9 mouse cellular contexts compared by ENCODE assay signal in the genomic region with DNA sequence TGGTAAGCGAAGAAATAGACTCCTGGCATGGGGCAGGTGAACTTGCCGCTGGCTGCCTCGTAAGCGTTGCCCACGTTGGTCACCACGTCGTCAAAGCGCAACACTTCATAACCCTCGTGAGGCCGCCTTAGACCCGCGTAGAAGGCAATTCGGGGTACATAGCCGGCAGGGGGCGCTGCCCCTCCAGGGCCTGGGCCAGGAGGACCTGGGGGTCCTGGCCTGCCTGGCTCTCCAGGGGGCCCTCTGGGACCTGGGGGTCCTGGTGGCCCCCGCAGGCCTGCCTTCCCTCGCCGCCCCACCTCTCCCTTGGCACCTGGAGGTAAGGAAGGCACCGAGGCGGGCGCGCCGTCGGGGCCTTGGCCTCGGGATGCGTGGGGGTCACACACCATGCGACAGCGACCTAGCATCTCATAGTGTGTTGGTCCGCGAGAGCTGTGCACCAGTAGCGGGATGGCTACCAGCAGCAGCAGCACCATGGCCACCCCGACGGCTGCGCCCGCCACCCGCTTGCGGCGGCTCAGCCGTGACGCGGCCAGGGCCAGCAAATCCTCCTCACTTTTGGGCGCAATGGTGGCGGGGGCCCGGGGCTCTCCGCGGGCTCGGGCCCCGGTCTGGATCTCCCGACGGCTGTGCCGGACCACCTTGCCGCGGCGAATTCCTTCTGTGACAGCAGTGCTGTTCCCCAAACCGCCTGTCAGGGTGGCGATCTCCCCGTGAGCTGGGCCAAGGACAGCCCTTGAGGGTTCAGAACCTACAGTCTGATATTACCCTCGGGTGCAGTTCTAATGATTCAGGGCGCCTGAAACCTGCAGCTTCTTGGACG. TPM values are rescaled to one million over a fixed set of nuclear protein-coding genes. Genes with fewer than 3 reads are reported as not detected.
A peak's percentile ranks its signal among the peaks of the same experiment; 100 is the strongest.
DNase-seq lines count a peak whose midpoint lies in the region; ATAC-seq lines count a peak whose summit lies in the region.
"Had no signal": no experiment of that assay in that cellular context is flagged by ENCODE, and none has a peak within 500 bp of the region (broad histone marks: within the 10 kb centered on the region; RNA-seq: fewer than 3 reads in every experiment).

C1ql4 (minus strand) TSS at position 565 of the 823 bp plus-strand sequence.

- peaks cover 94% of the 10 kb centered on the region for H3K27me3 ChIP-seq in liver, embryonic 15.5 days
- H3K27me3 ChIP-seq in stomach, embryonic 14.5 days (ENCODE audit: control insufficient read depth, insufficient read depth, low read length), result peaks cover 58% of the 10 kb centered on the region

- peaks cover 11% of the 10 kb centered on the region for H3K36me3 ChIP-seq in liver, embryonic 15.5 days (replicated peaks)
- H3K36me3 ChIP-seq in stomach, embryonic 14.5 days (ENCODE audit: control insufficient read depth, insufficient read depth, low read length), result peaks cover 6% of the 10 kb centered on the region

- peak within 1 kb of the TSS; percentile 21 for H3K4me3 ChIP-seq in liver, embryonic 15.5 days (replicated peaks)
- H3K4me3 ChIP-seq in stomach, embryonic 14.5 days (ENCODE audit: low read depth, low read length), result peak within 1 kb of the TSS; percentile 17

- H3K4me2 ChIP-seq in liver, embryonic 15.5 days, result peak within 1 kb of the TSS; percentile 52
- peak within 1 kb of the TSS; percentile 32 for H3K4me2 ChIP-seq in stomach, embryonic 14.5 days (replicated peaks; ENCODE audit: low read depth, low read length)

- no peaks in the 10 kb centered on the region for H3K9me3 ChIP-seq in liver, embryonic 15.5 days (replicated peaks)
- H3K9me3 ChIP-seq in stomach, embryonic 14.5 days (ENCODE audit: control insufficient read depth, low read depth, low read length), result no peaks in the 10 kb centered on the region

- H3K4me1 ChIP-seq in liver, embryonic 15.5 days (replicated peaks), result peaks cover 41% of the 10 kb centered on the region
- H3K4me1 ChIP-seq in stomach, embryonic 14.5 days (ENCODE audit: control insufficient read depth, insufficient read depth, low read length), result peaks cover 8% of the 10 kb centered on the region

- no peak within 1 kb of the TSS for H3K27ac ChIP-seq in liver, embryonic 15.5 days (replicated peaks)
- no peak within 1 kb of the TSS for H3K27ac ChIP-seq in stomach, embryonic 14.5 days (ENCODE audit: low read length)

- ATAC-seq in liver, embryonic 15.5 days (ENCODE audit: insufficient read depth), result no peak
- ATAC-seq in stomach, embryonic 14.5 days (ENCODE audit: insufficient number of reproducible peaks, insufficient read depth, low FRiP score, low read depth), result no peak
- no peak for ATAC-seq in cerebellum, adult (ENCODE audit: insufficient number of reproducible peaks, low FRiP score, low TSS enrichment)

- no peak within 1 kb of the TSS for H3K9ac ChIP-seq in liver, embryonic 15.5 days
- no peak within 1 kb of the TSS for H3K9ac ChIP-seq in stomach, embryonic 14.5 days (replicated peaks; ENCODE audit: low read depth, low read length)

- WGBS in liver, embryonic 15.5 days (ENCODE audit: insufficient replicate concordance), result 12% methylated on average over 60 of the region's 60 CpGs
- 8% methylated on average over 60 of the region's 60 CpGs for WGBS in stomach, embryonic 14.5 days

- peak; percentile 60 for DNase-seq in gastrocnemius, postnatal 10 days
- no peak for DNase-seq in gastrocnemius, postnatal 25 days
- peak; percentile 74 for DNase-seq in R1 (ENCODE audit: low read depth, low spot score)
- DNase-seq in heart, postnatal 4 days, result peak; percentile 63
- no peak for DNase-seq in layer of hippocampus, postnatal 36 days

RNA-seq across cellular contexts. Expression of gene C1ql4, which starts in this region (rescaled TPM):
- not detected for total RNA-seq in gastrocnemius, postnatal 10 days (2021)
- not detected for total RNA-seq in gastrocnemius, postnatal 25 days (2021)
- under 1 TPM in 1 of 2 experiments, not detected in 1; 0.19 TPM for total RNA-seq in heart, postnatal 4 days (2021)
- polyA plus RNA-seq in liver, embryonic 15.5 days (2015; fragmentation: Nextera tagmentation; extraction: Ambion mirVana), result not detected in 2 replicates
- 0.22 TPM in 1 of 2 replicates, not detected in the other for polyA plus RNA-seq in stomach, embryonic 14.5 days (2014; fragmentation: Nextera tagmentation; extraction: Ambion mirVana)
- under 1 TPM in 1 of 2 experiments, not detected in 1; 0.30 TPM for total RNA-seq in layer of hippocampus, postnatal 36 days (2021)
- total RNA-seq: heart, postnatal 10 days had no signal

Comparison
In these comparisons a context has a peak if more than half of its experiments do, and no peak if none do; other contexts are left out.
1. Peak in DNase-seq in gastrocnemius, postnatal 10 days; RNA of the gene not detected or under 1 TPM.
2. Peak in DNase-seq in heart, postnatal 4 days; RNA of the gene not detected or under 1 TPM.